Mouse (Mus musculus) left cerebral cortex, adult 18-20 months (tissue): ENCODE measurements at regions not wholly inside any gene's neighbourhood (a gene's known extent, or its start where the extent isn't known, plus 50 kb on each side); places are given as distances from the start of the nearest gene placed in this dataset.

ENCODE experiments used
- DNase-seq, 2 experiments: peaks; one replicate each; pipeline ENCODE4 v3.0.0; 2021 to 2022; ENCODE audit warnings: low spot score in 2 of 2, mixed read lengths in 1 of 2

DNA sequence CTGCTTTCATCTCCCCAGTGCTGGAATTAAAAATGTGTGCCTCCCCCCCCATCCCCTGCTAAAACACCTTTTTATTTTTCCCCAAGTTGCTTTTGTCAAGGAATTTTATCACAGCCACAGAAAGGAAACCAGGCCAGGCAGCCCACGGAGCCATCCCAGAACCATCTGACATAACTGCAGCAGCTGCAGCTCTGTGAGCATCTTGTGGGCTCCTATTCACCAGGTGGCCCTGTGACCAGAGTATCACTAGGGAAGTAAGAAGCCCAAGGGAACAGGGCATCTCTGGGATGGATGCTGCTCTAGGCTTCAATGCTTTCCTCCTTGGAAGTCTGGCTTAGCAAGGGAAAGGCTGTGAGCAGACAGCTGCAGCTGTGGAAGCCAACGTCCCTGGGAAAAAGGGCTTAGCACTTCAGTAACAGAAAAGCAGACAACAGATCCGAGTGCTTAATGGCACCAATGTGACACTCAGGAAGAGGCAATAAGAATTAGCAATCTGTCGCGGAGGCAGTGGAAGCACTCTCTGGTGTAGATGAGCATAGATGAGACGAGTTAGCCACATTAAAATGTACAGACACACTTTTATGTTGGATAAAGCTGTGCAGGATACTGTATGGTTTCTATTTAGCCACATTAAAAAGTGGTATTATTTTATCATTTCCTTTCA, 1183.0 kb downstream of the 4930447A16Rik start:
- peak; percentile 9 to 16 for DNase-seq

DNA sequence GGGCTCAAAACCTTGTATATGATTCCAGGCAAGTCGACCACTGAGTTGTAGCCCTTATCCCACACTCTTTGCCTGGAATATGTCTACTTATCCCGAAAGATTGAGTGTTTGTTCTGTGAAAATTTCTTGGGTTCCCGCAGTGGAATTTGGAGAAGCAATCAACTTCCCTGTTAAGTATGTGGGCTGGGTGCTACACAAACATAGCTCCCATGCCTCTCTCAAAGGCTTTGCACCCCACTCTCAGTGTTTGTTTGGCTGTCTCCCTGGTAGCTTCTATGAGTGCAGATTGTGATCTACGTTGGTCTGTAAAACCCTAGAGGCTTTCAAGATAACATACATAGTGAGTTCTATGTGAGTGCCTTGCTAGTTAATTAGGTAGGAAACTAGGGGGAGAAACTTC, 1184.2 kb downstream of the 4930447A16Rik start:
- no peak for DNase-seq
